Mouse (Mus musculus): Measurements from ENCODE around the gene Fam129a. TPM values are rescaled to one million over a fixed set of nuclear protein-coding genes. Genes with fewer than 3 reads are reported as not detected.
"Not testable (repeated sequence)": the region's sequence is repeated elsewhere in the genome, so short reads cannot be mapped to it uniquely, and the experiment has no call there.

Gene Fam129a
- polyA plus RNA-seq, 1 experiment from 2014 or later, result 4.7 TPM

GRCm38 (mm10) chr1:151592085-151593017 is 21.4 kb downstream of the Fam129a start:
- no peaks in the 10 kb centered on the region for H3K36me3 ChIP-seq
- H3K4me2 ChIP-seq (replicated peaks), result 0 out of 2 replicates have a peak overlapping the region, but pooled peaks have one; percentile 4
- WGBS, result 49% methylated on average over 13 of the region's 13 CpGs
- ATAC-seq (ENCODE audit: low FRiP score, low read depth), result peak; percentile 85
- H3K9ac ChIP-seq, result no peak overlapping the region
- peaks cover 12% of the 10 kb centered on the region; the same call in 1 of the 2 replicates for H3K4me1 ChIP-seq
- no peaks in the 10 kb centered on the region for H3K9me3 ChIP-seq
- no peaks in the 10 kb centered on the region for H3K27me3 ChIP-seq (replicated peaks)
- peak overlapping the region; percentile 65 for H3K27ac ChIP-seq
- H3K4me3 ChIP-seq, result no peak overlapping the region

GRCm38 (mm10) chr1:151594906-151595305 is 23.9 kb downstream of the Fam129a start:
- Histone ChIP-seq H3K9me3 (no peaks in the 10 kb centered on the region), H3K27ac (no peak overlapping the region), H3K4me2 (replicated peaks) (no peak overlapping the region), H3K4me1 (peaks cover 12% of the 10 kb centered on the region; the same call in 1 of the 2 replicates), H3K27me3 (replicated peaks) (no peaks in the 10 kb centered on the region), H3K9ac (no peak overlapping the region), H3K36me3 (no peaks in the 10 kb centered on the region), H3K4me3 (no peak overlapping the region)
- 82% methylated on average over 4 of the region's 4 CpGs for WGBS
- no peak for ATAC-seq (ENCODE audit: low FRiP score, low read depth)

GRCm38 (mm10) chr1:151595600-151596299 is 24.8 kb downstream of the Fam129a start:
- 51% methylated on average over 12 of the region's 12 CpGs for WGBS
- Histone ChIP-seq H3K27ac (no peak overlapping the region), H3K4me2 (replicated peaks) (no peak overlapping the region), H3K4me1 (peaks cover 12% of the 10 kb centered on the region; the same call in 1 of the 2 replicates), H3K27me3 (replicated peaks) (no peaks in the 10 kb centered on the region), H3K9me3 (no peaks in the 10 kb centered on the region), H3K4me3 (no peak overlapping the region), H3K9ac (no peak overlapping the region), H3K36me3 (no peaks in the 10 kb centered on the region)
- ATAC-seq (ENCODE audit: low FRiP score, low read depth), result no peak

- Histone ChIP-seq H3K4me1 (peaks cover 8% of the 10 kb centered on the region; the same call in 1 of the 2 replicates), H3K9ac (no peak overlapping the region), H3K9me3 (no peaks in the 10 kb centered on the region), H3K4me2 (replicated peaks) (no peak overlapping the region), H3K36me3 (no peaks in the 10 kb centered on the region), H3K27me3 (replicated peaks) (no peaks in the 10 kb centered on the region), H3K4me3 (no peak overlapping the region), H3K27ac (no peak overlapping the region)
- no peak for ATAC-seq (ENCODE audit: low FRiP score, low read depth)
- WGBS, result 63% methylated on average over 8 of the region's 8 CpGs
Measured at GRCm38 (mm10) chr1:151596562-151596961, 25.6 kb downstream of the Fam129a start.

- Histone ChIP-seq H3K36me3 (no peaks in the 10 kb centered on the region), H3K27me3 (replicated peaks) (no peaks in the 10 kb centered on the region), H3K4me2 (replicated peaks) (no peak overlapping the region), H3K9me3 (no peaks in the 10 kb centered on the region), H3K4me3 (no peak overlapping the region), H3K4me1 (no peaks in the 10 kb centered on the region), H3K9ac (no peak overlapping the region), H3K27ac (no peak overlapping the region)
- ATAC-seq (ENCODE audit: low FRiP score, low read depth), result no peak
- 83% methylated on average over 6 of the region's 6 CpGs for WGBS
Measured at GRCm38 (mm10) chr1:151597677-151598297, 26.8 kb downstream of the Fam129a start.

GRCm38 (mm10) chr1:151598876-151599275 is 27.9 kb downstream of the Fam129a start:
- ATAC-seq (ENCODE audit: low FRiP score, low read depth), result no peak
- no peaks in the 10 kb centered on the region for H3K36me3 ChIP-seq
- H3K4me1 ChIP-seq, result no peaks in the 10 kb centered on the region
- no peak overlapping the region for H3K4me2 ChIP-seq (replicated peaks)
- no peak overlapping the region for H3K4me3 ChIP-seq
- 92% methylated on average over 2 of the region's 2 CpGs for WGBS
- no peak overlapping the region for H3K9ac ChIP-seq
- no peaks in the 10 kb centered on the region for H3K9me3 ChIP-seq
- no peaks in the 10 kb centered on the region for H3K27me3 ChIP-seq (replicated peaks)
- no peak overlapping the region for H3K27ac ChIP-seq

GRCm38 (mm10) chr1:151604328-151604727 is 33.3 kb downstream of the Fam129a start:
- 77% methylated on average over 2 of the region's 2 CpGs for WGBS
- H3K4me3 ChIP-seq, result no peak overlapping the region
- H3K4me1 ChIP-seq, result no peaks in the 10 kb centered on the region
- H3K9ac ChIP-seq, result no peak overlapping the region
- no peaks in the 10 kb centered on the region for H3K36me3 ChIP-seq
- no peaks in the 10 kb centered on the region for H3K27me3 ChIP-seq (replicated peaks)
- no peak overlapping the region for H3K4me2 ChIP-seq (replicated peaks)
- ATAC-seq (ENCODE audit: low FRiP score, low read depth), result no peak
- H3K27ac ChIP-seq, result no peak overlapping the region
- H3K9me3 ChIP-seq, result no peaks in the 10 kb centered on the region

GRCm38 (mm10) chr1:151607957-151608356 is 37.0 kb downstream of the Fam129a start:
- 84% methylated on average over 3 of the region's 3 CpGs for WGBS
- H3K36me3 ChIP-seq; H3K4me3 ChIP-seq; H3K4me1 ChIP-seq; H3K27ac ChIP-seq; H3K4me2 ChIP-seq (replicated peaks); ATAC-seq (ENCODE audit: low FRiP score, low read depth); H3K9ac ChIP-seq; H3K9me3 ChIP-seq; H3K27me3 ChIP-seq (replicated peaks): not testable (repeated sequence)

GRCm38 (mm10) chr1:151610621-151611020 is 39.6 kb downstream of the Fam129a start:
- H3K4me2 ChIP-seq (replicated peaks), result no peak overlapping the region

GRCm38 (mm10) chr1:151614320-151614935 is 43.4 kb downstream of the Fam129a start:
- no peaks in the 10 kb centered on the region for H3K36me3 ChIP-seq
- no peaks in the 10 kb centered on the region for H3K4me1 ChIP-seq
- H3K4me3 ChIP-seq, result no peak overlapping the region
- H3K4me2 ChIP-seq (replicated peaks), result no peak overlapping the region
- H3K27me3 ChIP-seq (replicated peaks), result no peaks in the 10 kb centered on the region
- 83% methylated on average over 10 of the region's 10 CpGs for WGBS
- ATAC-seq (ENCODE audit: low FRiP score, low read depth), result no peak
- H3K9me3 ChIP-seq, result no peaks in the 10 kb centered on the region
- no peak overlapping the region for H3K27ac ChIP-seq
- no peak overlapping the region for H3K9ac ChIP-seq

More at GRCm38 (mm10) chr1:151610621-151611020, 39.6 kb downstream of the Fam129a start:
- no peak overlapping the region for H3K27ac ChIP-seq
- no peak overlapping the region for H3K4me3 ChIP-seq
- no peaks in the 10 kb centered on the region for H3K36me3 ChIP-seq
- H3K27me3 ChIP-seq (replicated peaks), result no peaks in the 10 kb centered on the region
- H3K9ac ChIP-seq, result no peak overlapping the region
- H3K4me1 ChIP-seq, result no peaks in the 10 kb centered on the region
- no peak for ATAC-seq (ENCODE audit: low FRiP score, low read depth)
- no peaks in the 10 kb centered on the region for H3K9me3 ChIP-seq

GRCm38 (mm10) chr1:151615625-151616024 is 44.6 kb downstream of the Fam129a start:
- H3K4me2 ChIP-seq (replicated peaks), result no peak overlapping the region
- H3K27ac ChIP-seq, result no peak overlapping the region
- H3K9ac ChIP-seq, result no peak overlapping the region
- H3K4me1 ChIP-seq, result no peaks in the 10 kb centered on the region
- WGBS, result 95% methylated on average over 6 of the region's 6 CpGs
- H3K4me3 ChIP-seq, result no peak overlapping the region
- no peaks in the 10 kb centered on the region for H3K36me3 ChIP-seq
- H3K27me3 ChIP-seq (replicated peaks), result no peaks in the 10 kb centered on the region
- no peaks in the 10 kb centered on the region for H3K9me3 ChIP-seq
- no peak for ATAC-seq (ENCODE audit: low FRiP score, low read depth)

All from neural tube, embryonic 12.5 days (tissue).